Mouse (Mus musculus) heart, postnatal 36 days (tissue): ENCODE data around the gene 4930523C07Rik. TPM values are rescaled to one million over a fixed set of nuclear protein-coding genes. Genes with fewer than 3 reads are reported as not detected.

ENCODE experiments used
- DNase-seq, 2 experiments: peaks; one replicate each; pipeline ENCODE4 v3.0.0; 2021 to 2022
- intact Hi-C: fragments of 180-260 bp; cut with DNase I; formaldehyde crosslinking; loops from one replicate; pipeline ENCODE4 v1.15.1; 2025
- total RNA-seq, 2 experiments: library from RNA; stranded (reverse); gene quantifications; 2 replicates each; pipeline ENCODE4 v1.2.3; 2021

The 4930523C07Rik gene
- total RNA-seq: 10 to 100 TPM; 24.2 to 25.8 TPM

- intact Hi-C loops: loop anchor here (2.0 kb wide), 2 partner anchors 16 to 36 kb away; no protein-coding TSS in a partner anchor
- DNase-seq: peak; percentile 81 to 85
These were observed at the start of gene 4930523C07Rik for GRCm38 (mm10) chr1:160044237-160045021. 4930523C07Rik (plus strand) TSS chr1:160044382.

DNA sequence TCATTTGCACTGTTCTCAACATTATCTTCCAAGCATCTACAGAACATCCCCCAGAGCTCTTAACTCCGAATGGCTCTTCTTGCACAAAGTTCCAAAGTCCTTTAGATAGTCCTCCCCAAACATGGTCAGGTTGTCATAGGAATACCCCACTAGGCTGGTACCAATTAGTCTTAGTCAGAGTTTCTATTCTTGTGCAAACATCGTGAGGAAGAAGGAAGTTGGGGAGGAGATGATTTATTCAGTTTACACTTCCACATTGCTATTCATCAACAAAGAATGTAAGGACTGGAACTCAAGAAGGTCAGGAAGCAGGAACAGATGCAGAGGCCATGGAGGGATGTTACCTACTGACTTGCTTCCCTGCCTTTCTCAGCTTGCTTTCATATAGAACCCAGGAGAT, 46.9 kb upstream of the 4930523C07Rik start:
- DNase-seq: no peak
- intact Hi-C loops: loop anchor here (5.0 kb wide), 1 partner anchor 85 kb away; no protein-coding TSS in a partner anchor

- intact Hi-C loops: loop anchor here (5.0 kb wide), 1 partner anchor 84 kb away; no protein-coding TSS in a partner anchor
- DNase-seq: no peak
These were observed 45.8 kb upstream of the 4930523C07Rik start for GRCm38 (mm10) chr1:159998349-159998748.

GRCm38 (mm10) chr1:159999232-159999631, 45.0 kb upstream of the 4930523C07Rik start:
- DNase-seq: no peak
- intact Hi-C loops: loop anchor here (5.0 kb wide), 1 partner anchor 83 kb away; no protein-coding TSS in a partner anchor

DNA sequence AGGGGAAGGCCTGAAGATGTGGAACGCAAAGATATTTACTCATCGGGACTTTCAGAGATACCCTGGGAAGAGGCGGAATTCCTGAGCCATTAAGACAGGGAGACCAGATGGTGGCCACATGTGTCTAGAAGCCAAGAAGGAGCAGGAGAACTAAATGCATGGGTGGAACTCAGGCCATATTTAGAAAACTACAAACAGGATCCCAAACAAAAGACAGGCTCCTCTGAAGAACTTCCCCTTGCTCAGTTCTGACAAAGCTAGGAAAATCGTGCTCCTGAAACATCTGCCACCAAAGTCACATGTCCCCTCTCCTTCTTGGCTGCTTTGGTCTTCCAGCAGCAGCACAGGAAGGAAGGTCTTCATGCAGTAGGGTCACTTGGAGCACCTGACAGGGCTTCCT, 38.9 kb upstream of the 4930523C07Rik start:
- intact Hi-C loops: loop anchor here (5.0 kb wide), 1 partner anchor 57 kb away; no protein-coding TSS in a partner anchor
- DNase-seq: no peak

DNA sequence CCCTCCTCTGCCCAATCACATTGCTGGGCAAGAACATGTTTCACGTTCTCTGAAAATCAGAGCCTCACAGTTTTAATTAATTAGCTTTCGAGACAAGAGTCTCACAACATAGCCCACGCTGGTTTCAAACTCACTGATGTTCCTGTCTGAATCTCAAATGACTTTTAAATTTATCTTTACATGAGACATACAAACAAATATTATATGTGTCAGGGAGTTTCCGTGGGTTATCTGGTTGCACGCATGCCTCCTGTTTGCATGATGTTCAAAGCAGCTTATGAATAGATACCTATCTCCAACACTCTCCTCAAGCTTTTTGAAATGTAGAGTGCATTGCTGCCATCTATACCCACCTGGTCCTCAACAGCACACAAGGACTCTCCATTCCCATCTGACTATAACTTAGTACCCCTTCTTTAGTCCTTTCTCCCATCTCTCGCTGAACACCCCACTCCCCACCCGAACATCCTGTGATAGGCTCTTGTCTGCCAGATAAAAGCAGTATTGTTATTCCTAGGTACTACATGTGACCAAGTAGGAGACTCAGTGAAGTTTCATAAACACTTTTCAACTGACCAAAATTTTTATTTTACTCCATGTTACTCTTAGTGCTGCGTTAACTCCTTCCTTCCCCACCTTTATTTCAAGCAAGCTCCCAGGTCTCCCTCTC, 37.1 kb upstream of the 4930523C07Rik start:
- no peak for DNase-seq
- intact Hi-C loops: loop anchor here (5.0 kb wide), 1 partner anchor 55 kb away; no protein-coding TSS in a partner anchor

GRCm38 (mm10) chr1:160013042-160013441, 31.1 kb upstream of the 4930523C07Rik start:
- DNase-seq: no peak
- intact Hi-C loops: no loop called here

GRCm38 (mm10) chr1:160024339-160024980, 19.7 kb upstream of the 4930523C07Rik start:
- no peak for DNase-seq

GRCm38 (mm10) chr1:160025146-160025894, 18.9 kb upstream of the 4930523C07Rik start:
- intact Hi-C loops: no loop called here
- no peak for DNase-seq

More at GRCm38 (mm10) chr1:160024339-160024980, 19.7 kb upstream of the 4930523C07Rik start:
- intact Hi-C loops: no loop called here

- intact Hi-C loops: no loop called here
- DNase-seq: no peak
These were observed 18.3 kb upstream of the 4930523C07Rik start for GRCm38 (mm10) chr1:160025895-160026255.

DNA sequence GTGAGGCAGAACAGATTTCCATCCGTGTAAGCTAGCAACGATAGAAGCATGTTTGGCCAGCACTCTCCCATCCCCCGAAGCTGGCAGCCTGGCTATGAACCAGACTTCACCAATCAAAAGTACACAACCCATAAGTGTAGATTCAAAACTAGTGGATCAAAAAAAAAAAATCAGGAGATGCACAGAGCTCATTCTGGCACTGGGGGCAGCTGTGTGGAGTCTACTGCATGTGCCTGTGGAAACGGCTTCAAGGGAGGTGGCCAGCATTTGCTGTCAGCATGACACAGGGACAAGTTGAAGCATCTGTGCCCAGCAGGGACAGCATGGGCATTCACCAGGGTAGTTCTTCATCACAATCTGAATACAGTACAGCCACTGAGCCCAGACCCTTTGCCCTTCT, 16.2 kb upstream of the 4930523C07Rik start:
- intact Hi-C loops: no loop called here

DNA sequence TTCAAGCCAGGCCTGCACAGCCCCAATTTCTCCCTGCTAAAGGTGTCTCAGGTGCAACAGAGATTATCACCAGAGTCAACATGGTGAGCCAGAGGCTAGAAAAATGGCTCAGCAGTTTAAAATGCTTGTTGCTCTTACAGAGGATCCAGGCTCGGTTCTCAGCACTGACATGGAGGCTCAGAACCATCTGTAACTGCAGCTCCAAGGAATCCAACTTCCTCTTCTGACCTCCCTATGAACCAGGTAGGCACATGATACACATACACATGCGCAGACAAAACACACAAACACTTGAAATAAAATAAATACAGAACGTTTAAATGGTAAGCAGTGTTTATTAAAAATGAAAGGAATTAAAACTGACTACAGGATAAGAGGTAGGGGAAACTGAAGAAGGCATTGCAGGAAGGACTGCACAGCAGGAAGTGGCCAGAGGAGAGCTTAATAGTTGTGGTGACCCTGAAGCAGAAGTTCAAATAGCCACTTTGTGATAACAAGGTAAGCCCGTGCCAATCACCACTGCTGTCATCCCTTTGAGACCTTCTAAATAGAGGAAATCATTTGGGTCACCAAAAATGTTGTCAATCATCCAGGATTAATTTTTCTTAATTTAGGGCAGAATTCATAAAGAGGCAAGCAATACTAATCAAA, 10.1 kb upstream of the 4930523C07Rik start:
- intact Hi-C loops: no loop called here
- DNase-seq: no peak

More for the DNA sequence above, 16.2 kb upstream of the 4930523C07Rik start:
- no peak for DNase-seq

GRCm38 (mm10) chr1:160035561-160035960, 8.6 kb upstream of the 4930523C07Rik start:
- no peak for DNase-seq
- intact Hi-C loops: no loop called here

- intact Hi-C loops: loop anchor here (2.0 kb wide), 1 partner anchor 114 kb away; no protein-coding TSS in a partner anchor
- DNase-seq: peak; percentile 39 to 56
These were observed 7.1 kb upstream of the 4930523C07Rik start for GRCm38 (mm10) chr1:160036996-160037521.

DNA sequence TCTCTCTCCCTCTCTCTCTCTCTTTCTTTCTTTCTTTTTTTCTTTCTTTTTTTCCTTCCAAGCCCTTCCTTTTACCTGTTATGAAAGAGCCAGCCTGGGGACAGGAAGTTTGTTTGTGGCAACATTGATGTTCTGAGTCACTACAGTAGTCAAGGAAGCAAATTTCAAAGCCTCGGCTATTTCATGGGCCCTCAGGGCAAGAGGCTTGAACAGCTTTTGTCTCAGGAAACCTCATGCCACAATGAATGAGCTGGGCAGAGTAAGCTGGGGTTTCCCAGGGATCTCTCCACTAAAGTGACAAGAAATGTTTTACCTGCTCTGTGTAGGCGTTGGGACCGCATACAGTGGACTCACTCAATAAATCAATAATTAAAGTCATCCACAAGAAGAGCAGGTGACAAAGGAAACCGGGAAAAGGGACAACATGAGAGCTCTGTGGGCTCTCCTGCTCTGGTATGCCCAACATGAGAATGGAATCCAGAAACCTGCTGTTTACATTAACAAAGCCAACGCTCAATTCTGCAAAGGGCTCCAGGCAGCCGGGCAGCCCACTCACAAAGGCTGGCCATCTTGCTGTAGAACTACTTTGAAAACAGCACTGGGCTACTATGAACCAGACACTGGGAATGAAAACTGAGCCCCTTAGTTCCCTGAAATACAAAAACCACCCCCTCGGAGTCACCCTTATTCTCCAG, 4.1 kb upstream of the 4930523C07Rik start:
- no peak for DNase-seq
- intact Hi-C loops: no loop called here

- DNase-seq: no peak
- intact Hi-C loops: no loop called here
These were observed 2.9 kb upstream of the 4930523C07Rik start for GRCm38 (mm10) chr1:160041264-160041775.

DNA sequence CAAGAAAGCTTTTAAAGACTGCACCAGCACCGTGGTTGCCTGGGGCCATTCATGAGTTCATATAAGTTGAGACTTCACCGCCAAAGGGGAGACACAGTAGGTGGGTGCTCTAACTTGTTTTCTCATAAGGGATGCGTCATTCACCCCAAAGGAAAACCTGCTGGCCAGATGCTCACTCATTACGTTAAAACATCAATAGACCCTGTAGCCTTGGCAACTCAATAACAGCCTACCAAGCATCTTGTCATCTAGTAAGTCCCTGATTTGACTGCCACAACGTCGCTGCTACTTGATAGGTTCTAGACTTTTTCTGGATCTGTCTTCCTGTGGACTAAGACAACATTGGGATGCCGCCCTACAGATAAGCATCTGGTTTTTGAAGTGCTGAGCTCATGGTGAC, 1.8 kb upstream of the 4930523C07Rik start:
- DNase-seq: no peak
- intact Hi-C loops: no loop called here

GRCm38 (mm10) chr1:160043271-160043975, 759 bp upstream of the 4930523C07Rik start:
- intact Hi-C loops: no loop called here
- no peak for DNase-seq
